Mouse (Mus musculus): ENCODE measurements around the gene Csrnp2.
"Not testable (repeated sequence)": the region's sequence is repeated elsewhere in the genome, so short reads cannot be mapped to it uniquely, and the experiment has no call there.

The Csrnp2 gene

GRCm38 (mm10) chr15:100495102-100495501, at the start of gene Csrnp2:
Gene Csrnp2 (minus strand): TSS chr15:100495488.
- ATAC-seq (ENCODE audit: low TSS enrichment), result peak; percentile 80

DNA sequence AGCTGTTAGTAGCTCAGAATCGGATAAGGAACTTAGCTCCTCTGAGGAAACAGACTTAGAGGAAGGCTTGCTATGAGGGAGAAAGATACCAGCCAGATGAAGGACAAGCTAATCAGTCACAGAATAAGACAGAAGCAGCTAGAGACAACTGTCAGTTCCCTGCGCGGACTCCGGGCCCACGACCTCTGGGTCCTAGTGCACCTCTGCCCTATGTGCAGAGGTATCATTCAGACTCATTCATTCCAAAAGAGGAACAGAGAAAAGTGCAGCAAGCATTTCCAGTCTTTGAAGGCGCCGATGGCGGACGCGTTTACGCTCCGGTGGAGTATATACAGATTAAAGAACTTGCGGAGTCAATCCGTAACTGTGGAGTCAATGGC, 48.4 kb upstream of the Csrnp2 start:
- ATAC-seq (ENCODE audit: low TSS enrichment), result not testable (repeated sequence)

GRCm38 (mm10) chr15:100542876-100543650, 47.8 kb upstream of the Csrnp2 start:
- ATAC-seq (ENCODE audit: low TSS enrichment), result not testable (repeated sequence)

- ATAC-seq (ENCODE audit: low TSS enrichment), result no peak
Measured at GRCm38 (mm10) chr15:100541426-100541825, 46.1 kb upstream of the Csrnp2 start.

DNA sequence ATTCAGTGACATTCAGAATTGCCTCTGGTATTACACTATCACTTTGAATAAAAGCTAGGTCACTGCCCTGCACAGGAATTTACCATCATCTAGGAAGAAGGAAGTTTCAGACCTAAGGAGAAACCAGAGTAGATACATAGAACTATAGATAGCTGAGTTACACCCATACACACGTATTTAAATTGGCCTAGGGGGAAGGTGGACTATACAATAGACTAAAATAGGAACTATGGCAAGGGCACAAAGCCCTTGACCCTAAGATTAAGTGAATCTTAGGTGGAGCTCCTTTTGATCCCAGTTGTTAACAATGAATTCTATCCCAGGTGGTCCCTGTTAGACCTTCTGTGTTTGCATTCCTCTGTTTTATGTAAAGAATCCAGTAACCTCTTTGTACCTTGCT, 45.7 kb upstream of the Csrnp2 start:
- ATAC-seq (ENCODE audit: low TSS enrichment), result not testable (repeated sequence)

DNA sequence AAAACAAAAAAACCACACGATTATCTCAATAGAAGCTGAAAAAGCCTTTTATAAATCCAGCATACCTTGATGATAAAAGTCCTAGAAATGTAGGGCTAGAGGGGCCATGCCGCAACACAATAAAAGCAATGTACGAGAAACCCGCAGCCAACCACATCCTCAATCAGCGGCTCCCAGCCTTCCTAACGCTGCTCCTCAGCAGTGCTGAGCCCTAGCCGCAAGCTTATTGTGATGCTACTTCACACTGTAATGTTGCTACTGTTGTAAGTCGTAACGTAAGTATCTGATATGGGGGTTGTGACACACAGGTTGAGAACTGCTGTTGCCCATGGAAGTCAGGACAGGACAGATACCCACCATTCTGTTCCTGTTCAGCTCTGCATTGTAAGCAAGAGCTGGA, 44.1 kb upstream of the Csrnp2 start:
- no peak for ATAC-seq (ENCODE audit: low TSS enrichment)

DNA sequence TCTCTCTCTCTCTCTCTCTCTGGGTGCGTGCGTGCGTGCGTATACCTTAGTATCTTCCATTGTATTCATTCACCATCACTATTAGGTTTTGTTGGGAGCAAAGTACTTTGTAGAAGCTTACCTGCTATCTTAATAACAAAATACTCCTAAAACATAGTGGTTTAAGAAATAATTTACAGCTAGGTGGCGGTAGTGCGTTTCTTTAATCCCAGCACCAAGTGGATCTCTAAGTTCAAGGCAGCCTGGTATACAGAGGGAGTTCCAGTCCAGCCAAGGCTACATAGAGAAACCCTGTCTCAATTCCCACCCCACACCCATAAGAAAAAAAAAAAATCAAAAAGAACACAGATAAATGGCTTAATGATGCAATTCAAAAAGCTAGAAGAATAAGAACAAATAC, 42.6 kb upstream of the Csrnp2 start:
- ATAC-seq (ENCODE audit: low TSS enrichment), result no peak

DNA sequence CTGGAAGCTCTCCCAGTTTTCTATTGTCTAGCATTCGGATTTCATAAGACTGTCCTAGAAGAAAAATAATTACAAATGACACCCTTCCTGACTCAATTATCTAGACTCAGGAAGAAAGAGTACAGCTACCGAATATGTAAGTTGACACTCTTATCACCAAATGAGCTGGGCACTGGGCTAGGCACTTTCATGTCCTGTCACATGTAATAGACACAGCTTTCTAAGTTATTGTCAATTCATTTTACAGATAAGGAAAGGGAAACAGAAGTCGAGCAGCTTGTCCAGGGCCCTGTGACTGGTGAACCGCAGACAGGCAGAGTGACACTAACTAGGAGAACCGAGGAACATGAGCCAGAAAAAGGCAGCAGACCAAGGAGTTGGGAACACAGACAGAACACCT, 32.6 kb upstream of the Csrnp2 start:
- ATAC-seq (ENCODE audit: low TSS enrichment), result no peak

GRCm38 (mm10) chr15:100525405-100525804, 30.1 kb upstream of the Csrnp2 start:
- ATAC-seq (ENCODE audit: low TSS enrichment), result no peak

- ATAC-seq (ENCODE audit: low TSS enrichment), result no peak
Measured at GRCm38 (mm10) chr15:100520306-100520705, 25.0 kb upstream of the Csrnp2 start.

DNA sequence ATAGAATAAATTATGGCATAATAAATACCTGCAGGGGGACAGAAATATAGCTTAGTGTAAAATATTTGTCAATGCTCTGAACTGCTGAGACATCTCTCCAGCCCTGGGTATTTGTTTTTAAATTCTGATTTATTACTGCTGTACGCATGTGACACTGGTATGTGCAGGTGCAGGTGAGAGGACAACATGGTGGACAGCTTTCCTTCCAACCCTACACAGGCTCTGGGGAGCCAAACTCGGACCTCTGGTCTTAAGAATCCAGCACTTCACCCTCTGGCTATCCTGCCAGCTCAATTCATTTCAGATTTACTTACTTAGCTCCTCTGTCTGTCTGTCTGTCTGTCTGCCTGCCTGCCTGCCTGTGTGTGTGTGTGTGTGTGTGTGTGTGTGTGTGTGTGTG, 19.8 kb upstream of the Csrnp2 start:
- ATAC-seq (ENCODE audit: low TSS enrichment), result no peak

DNA sequence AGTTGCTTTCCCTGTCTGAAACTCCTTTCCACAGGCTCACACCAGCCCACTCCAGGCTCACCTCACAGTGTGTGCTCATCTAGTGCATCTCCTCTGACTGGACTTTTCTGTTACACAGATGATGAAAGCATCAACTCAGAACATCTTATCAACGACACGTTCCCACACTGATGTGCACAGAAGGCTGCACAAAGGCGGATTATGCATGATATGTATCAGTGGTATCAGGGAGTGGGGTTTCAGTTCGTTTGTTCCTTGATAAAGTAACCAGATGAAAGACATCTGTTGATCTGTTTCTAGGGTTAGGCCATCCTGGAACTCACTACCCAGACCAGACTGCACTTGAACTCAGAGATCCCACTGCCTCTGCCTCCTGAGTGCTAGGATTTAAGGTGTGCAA, 18.1 kb upstream of the Csrnp2 start:
- no peak for ATAC-seq (ENCODE audit: low TSS enrichment)

- no peak for ATAC-seq (ENCODE audit: low TSS enrichment)
Measured at GRCm38 (mm10) chr15:100510072-100510471, 14.8 kb upstream of the Csrnp2 start.

GRCm38 (mm10) chr15:100508454-100509167, 13.3 kb upstream of the Csrnp2 start:
- ATAC-seq (ENCODE audit: low TSS enrichment), result peak; percentile 79

DNA sequence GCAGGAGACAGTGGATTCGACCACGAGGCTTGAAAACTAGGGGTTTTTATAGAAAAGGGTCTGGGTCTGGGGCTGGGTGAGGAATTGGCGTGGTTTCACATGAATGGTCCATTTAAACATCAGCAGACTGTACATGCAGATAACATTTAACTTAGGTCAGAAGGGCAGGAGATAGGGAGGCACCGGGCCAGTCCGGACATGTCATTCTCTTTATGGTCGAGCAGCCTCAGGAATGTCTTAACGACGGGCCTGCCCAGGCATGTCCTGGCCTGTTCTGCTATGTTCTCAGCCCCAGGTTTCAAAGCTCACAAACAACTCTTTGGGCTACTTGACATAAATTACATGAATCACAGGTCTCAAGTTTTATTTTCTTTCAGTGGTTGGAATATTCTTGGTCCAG, 4.2 kb upstream of the Csrnp2 start:
- not testable (repeated sequence) for ATAC-seq (ENCODE audit: low TSS enrichment)

- ATAC-seq (ENCODE audit: low TSS enrichment), result peak; percentile 46
Measured at GRCm38 (mm10) chr15:100494647-100495046, 641 bp downstream of the Csrnp2 start.

DNA sequence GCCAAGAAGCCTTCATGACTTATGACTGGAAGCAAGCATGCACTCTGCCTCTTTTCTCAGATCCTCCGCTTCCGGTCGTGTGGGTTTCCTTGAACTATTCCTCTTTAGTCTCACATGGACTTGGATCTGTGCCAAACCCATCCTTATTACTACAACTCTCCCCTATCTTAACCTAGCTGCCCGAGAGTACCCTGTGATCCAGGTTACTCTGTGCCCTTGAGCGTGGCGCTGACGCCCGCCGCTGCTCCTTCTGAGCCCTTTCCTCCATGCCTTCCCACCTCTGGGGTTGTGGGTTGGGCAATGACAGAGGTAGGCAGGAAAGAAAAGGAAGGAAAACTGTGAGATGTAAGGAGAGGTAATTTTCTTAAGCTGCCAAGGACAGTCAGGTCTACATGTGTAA, 3.3 kb downstream of the Csrnp2 start:
- ATAC-seq (ENCODE audit: low TSS enrichment), result no peak

- ATAC-seq (ENCODE audit: low TSS enrichment), result no peak
Measured at GRCm38 (mm10) chr15:100489263-100489662, 6.0 kb downstream of the Csrnp2 start.

DNA sequence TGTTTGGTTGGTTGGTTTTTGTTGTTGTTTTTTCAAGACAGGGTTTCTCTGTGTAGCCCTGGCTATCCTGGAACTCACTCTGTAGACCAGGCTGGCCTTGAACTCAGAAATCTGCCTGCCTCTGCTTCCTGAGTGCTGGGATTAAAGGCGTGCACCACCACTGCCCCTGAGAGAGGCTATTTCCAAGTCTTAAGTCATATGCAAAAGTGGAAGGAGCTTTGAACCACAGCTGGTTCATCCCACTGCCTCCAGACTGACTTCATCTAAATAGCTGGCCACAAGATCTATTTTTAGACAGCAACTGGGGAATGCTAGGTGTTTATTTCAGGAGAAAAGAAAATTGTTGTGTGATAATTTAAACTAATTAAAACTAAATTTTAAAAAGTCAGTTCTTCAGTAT, 7.0 kb downstream of the Csrnp2 start:
- ATAC-seq (ENCODE audit: low TSS enrichment), result not testable (repeated sequence)

GRCm38 (mm10) chr15:100487050-100487449, 8.2 kb downstream of the Csrnp2 start:
- ATAC-seq (ENCODE audit: low TSS enrichment), result no peak

GRCm38 (mm10) chr15:100486450-100486849, 8.8 kb downstream of the Csrnp2 start:
- ATAC-seq (ENCODE audit: low TSS enrichment), result no peak

DNA sequence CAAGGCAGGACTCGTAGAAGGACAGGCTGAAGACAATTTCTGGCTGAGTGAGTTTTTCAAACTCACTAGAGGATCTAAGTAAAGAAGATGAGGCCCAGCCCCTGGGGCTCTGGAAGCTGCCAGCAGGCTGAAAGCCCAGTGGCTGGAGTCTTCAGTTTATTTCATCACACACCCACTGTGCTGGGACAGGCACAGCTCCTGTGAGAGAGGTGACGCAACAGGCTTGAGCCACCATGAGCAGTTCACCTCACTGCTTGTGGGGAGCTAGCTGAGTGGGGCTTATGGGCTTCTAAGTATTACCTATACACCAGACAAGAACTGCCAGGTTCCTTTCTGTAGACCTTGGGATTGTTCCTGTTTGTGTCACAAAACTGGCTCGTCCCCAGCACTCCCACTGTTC, 9.7 kb downstream of the Csrnp2 start:
- no peak for ATAC-seq (ENCODE audit: low TSS enrichment)

- ATAC-seq (ENCODE audit: low TSS enrichment), result no peak
Measured at GRCm38 (mm10) chr15:100478925-100479324, 16.4 kb downstream of the Csrnp2 start.

Measured in frontal cortex, adult (tissue).